Comparison of ENCODE assay signal across 29 mouse cellular contexts in genomic region chr3:128636960-128637755, GRCm38 (mm10).
A peak's percentile ranks its signal among the peaks of the same experiment; 100 is the strongest.
DNase-seq lines count a peak whose midpoint lies in the region; ATAC-seq and TF ChIP-seq lines count a peak whose summit lies in the region.
"Had no signal": no experiment of that assay in that cellular context is flagged by ENCODE, and none has a peak within 500 bp of the region (broad histone marks: within the 10 kb centered on the region; RNA-seq: fewer than 3 reads in every experiment).

No protein-coding gene starts in this region.

- H3K4me3 ChIP-seq in hindbrain, embryonic 16.5 days (ENCODE audit: low read length), result no peak overlapping the region
- no peak overlapping the region for H3K4me3 ChIP-seq in hindbrain, embryonic 11.5 days (ENCODE audit: low read depth, low read length)
- H3K4me3 ChIP-seq in midbrain, embryonic 15.5 days, result no peak overlapping the region
- no peak overlapping the region for H3K4me3 ChIP-seq in intestine, postnatal 0 days (ENCODE audit: low read depth, low read length)
- H3K4me3 ChIP-seq: embryonic facial prominence, embryonic 13.5 days; forebrain, embryonic 10.5 days; hindbrain, embryonic 13.5 days; intestine, embryonic 15.5 days; liver, embryonic 12.5 days; megakaryocyte, embryonic 14.5 days had no signal

- peak; percentile 20 for DNase-seq in embryo, embryonic 10.5 days (ENCODE audit: low spot score)
- no peak for DNase-seq in embryo, embryonic 11 days
- DNase-seq in hindbrain, embryonic 11.5 days (ENCODE audit: low spot score), result no peak
- DNase-seq in natural killer cell, adult 2 months (ENCODE audit: low spot score in 2 of 2), result no peak
- DNase-seq: adrenal gland, adult 2 months; adrenal gland, postnatal 36 days; cerebellum, adult 8-10 months; cerebellum, postnatal 36 days; forebrain, postnatal 0 days; heart, postnatal 14 days; kidney, adult 8-10 months; layer of hippocampus, postnatal 36 days; left cerebral cortex, postnatal 4 days; liver, postnatal 0 days; lung, postnatal 4 days; right cerebral cortex, postnatal 25 days; thymus, postnatal 14 days had no signal

- H3K4me2 ChIP-seq in hindbrain, embryonic 16.5 days (ENCODE audit: low read length), result no peak overlapping the region
- no peak overlapping the region for H3K4me2 ChIP-seq in hindbrain, embryonic 11.5 days (replicated peaks; ENCODE audit: low read depth, low read length)
- H3K4me2 ChIP-seq in midbrain, embryonic 15.5 days, result no peak overlapping the region
- no peak overlapping the region for H3K4me2 ChIP-seq in intestine, postnatal 0 days (replicated peaks; ENCODE audit: low read depth)
- H3K4me2 ChIP-seq: embryonic facial prominence, embryonic 13.5 days; hindbrain, embryonic 13.5 days; intestine, embryonic 15.5 days; liver, embryonic 12.5 days had no signal

- no peaks in the 10 kb centered on the region for H3K9me3 ChIP-seq in hindbrain, embryonic 16.5 days (ENCODE audit: control insufficient read depth, low read length)
- no peaks in the 10 kb centered on the region for H3K9me3 ChIP-seq in hindbrain, embryonic 11.5 days (ENCODE audit: control insufficient read depth, low read length)
- H3K9me3 ChIP-seq in midbrain, embryonic 15.5 days, result no peaks in the 10 kb centered on the region
- H3K9me3 ChIP-seq in intestine, postnatal 0 days (ENCODE audit: control insufficient read depth), result no peaks in the 10 kb centered on the region
- H3K9me3 ChIP-seq: embryonic facial prominence, embryonic 13.5 days; forebrain, embryonic 10.5 days; hindbrain, embryonic 13.5 days; intestine, embryonic 15.5 days had no signal

- WGBS in hindbrain, embryonic 16.5 days, result 72% methylated on average over 18 of the region's 18 CpGs
- WGBS in hindbrain, embryonic 11.5 days, result 79% methylated on average over 18 of the region's 18 CpGs
- WGBS in midbrain, embryonic 15.5 days, result 63% methylated on average over 18 of the region's 18 CpGs
- 84% methylated on average over 18 of the region's 18 CpGs for WGBS in intestine, postnatal 0 days

- no peaks in the 10 kb centered on the region for H3K36me3 ChIP-seq in hindbrain, embryonic 16.5 days (ENCODE audit: control insufficient read depth, insufficient read depth, low read length)
- no peaks in the 10 kb centered on the region for H3K36me3 ChIP-seq in hindbrain, embryonic 11.5 days (ENCODE audit: control insufficient read depth, insufficient read depth, low read length)
- no peaks in the 10 kb centered on the region for H3K36me3 ChIP-seq in midbrain, embryonic 15.5 days (replicated peaks)
- H3K36me3 ChIP-seq in intestine, postnatal 0 days (ENCODE audit: control insufficient read depth, insufficient read depth), result no peaks in the 10 kb centered on the region
- H3K36me3 ChIP-seq: embryonic facial prominence, embryonic 13.5 days; forebrain, embryonic 10.5 days; hindbrain, embryonic 13.5 days; intestine, embryonic 15.5 days; liver, embryonic 12.5 days had no signal

- no peak overlapping the region for H3K9ac ChIP-seq in hindbrain, embryonic 16.5 days (ENCODE audit: low read depth, low read length)
- no peak overlapping the region for H3K9ac ChIP-seq in hindbrain, embryonic 11.5 days (ENCODE audit: low read depth, low read length)
- no peak overlapping the region for H3K9ac ChIP-seq in midbrain, embryonic 15.5 days
- H3K9ac ChIP-seq in intestine, postnatal 0 days (ENCODE audit: low read depth, low read length), result no peak overlapping the region
- H3K9ac ChIP-seq: embryonic facial prominence, embryonic 13.5 days; forebrain, postnatal 0 days; hindbrain, embryonic 13.5 days; intestine, embryonic 15.5 days; liver, embryonic 12.5 days; liver, postnatal 0 days had no signal

- no peaks in the 10 kb centered on the region for H3K4me1 ChIP-seq in hindbrain, embryonic 16.5 days (ENCODE audit: control insufficient read depth, insufficient read depth, low read depth, low read length)
- no peaks in the 10 kb centered on the region for H3K4me1 ChIP-seq in hindbrain, embryonic 11.5 days (replicated peaks; ENCODE audit: control insufficient read depth, insufficient read depth, low read length)
- 0 out of 2 replicates have a peak, but pooled peaks cover 8% of the 10 kb centered on the region for H3K4me1 ChIP-seq in midbrain, embryonic 15.5 days
- no peaks in the 10 kb centered on the region for H3K4me1 ChIP-seq in intestine, postnatal 0 days (replicated peaks; ENCODE audit: control insufficient read depth, insufficient read depth, low read length)
- H3K4me1 ChIP-seq: embryonic facial prominence, embryonic 13.5 days; forebrain, embryonic 10.5 days; intestine, embryonic 15.5 days; liver, embryonic 12.5 days; megakaryocyte, embryonic 14.5 days had no signal

- no peak overlapping the region for H3K27ac ChIP-seq in hindbrain, embryonic 16.5 days (ENCODE audit: low read depth, low read length)
- H3K27ac ChIP-seq in hindbrain, embryonic 11.5 days (ENCODE audit: low read depth, low read length), result no peak overlapping the region
- H3K27ac ChIP-seq in midbrain, embryonic 15.5 days, result no peak overlapping the region
- H3K27ac ChIP-seq in intestine, postnatal 0 days (ENCODE audit: low read depth, low read length), result no peak overlapping the region
- H3K27ac ChIP-seq: embryonic facial prominence, embryonic 13.5 days; forebrain, embryonic 10.5 days; hindbrain, embryonic 13.5 days; intestine, embryonic 15.5 days; kidney, postnatal 0 days; liver, embryonic 12.5 days had no signal

- TF ChIP-seq CTCF in intestine, postnatal 0 days (IDR thresholded peaks at IDR 0.05; ENCODE audit: low read depth), result no peak

- no peaks in the 10 kb centered on the region for H3K27me3 ChIP-seq in hindbrain, embryonic 16.5 days (replicated peaks; ENCODE audit: control insufficient read depth, insufficient read depth, low read length)
- H3K27me3 ChIP-seq in hindbrain, embryonic 11.5 days (ENCODE audit: control insufficient read depth, insufficient read depth, low read length), result no peaks in the 10 kb centered on the region
- no peaks in the 10 kb centered on the region for H3K27me3 ChIP-seq in midbrain, embryonic 15.5 days (replicated peaks)
- no peaks in the 10 kb centered on the region for H3K27me3 ChIP-seq in intestine, postnatal 0 days (replicated peaks; ENCODE audit: control insufficient read depth, insufficient read depth, low read length)
- H3K27me3 ChIP-seq: CH12.LX; embryonic facial prominence, embryonic 13.5 days; hindbrain, embryonic 13.5 days; intestine, embryonic 15.5 days; liver, embryonic 12.5 days; megakaryocyte, embryonic 14.5 days had no signal

- peak; percentile 78 for ATAC-seq in hindbrain, embryonic 16.5 days
- no peak for ATAC-seq in hindbrain, embryonic 11.5 days (ENCODE audit: low FRiP score)
- peak; percentile 77; the same call in 1 of the 2 replicates for ATAC-seq in midbrain, embryonic 15.5 days (replicated peaks)
- no peak for ATAC-seq in intestine, postnatal 0 days
- ATAC-seq: activated CD4-positive, CD25-positive, alpha-beta regulatory T cell, adult 4 months; forebrain, postnatal 0 days; intestine, embryonic 15.5 days; liver, embryonic 12.5 days; liver, postnatal 0 days had no signal

Comparison
In these comparisons a context has a peak if more than half of its experiments do, and no peak if none do; other contexts are left out.
1. ATAC-seq: peak in hindbrain, embryonic 16.5 days (single experiment) and midbrain, embryonic 15.5 days (single experiment); none in hindbrain, embryonic 11.5 days (single experiment) and intestine, postnatal 0 days (single experiment).